Mouse (Mus musculus) cerebellum, postnatal 25 days (tissue): ENCODE measurements around the gene Cct8l1.

Source experiments
- DNase-seq, 2 experiments: peaks; one replicate each; pipeline ENCODE4 v3.0.0; 2021; ENCODE audit warnings: mixed read lengths in 2 of 2

Cct8l1 gene

DNA sequence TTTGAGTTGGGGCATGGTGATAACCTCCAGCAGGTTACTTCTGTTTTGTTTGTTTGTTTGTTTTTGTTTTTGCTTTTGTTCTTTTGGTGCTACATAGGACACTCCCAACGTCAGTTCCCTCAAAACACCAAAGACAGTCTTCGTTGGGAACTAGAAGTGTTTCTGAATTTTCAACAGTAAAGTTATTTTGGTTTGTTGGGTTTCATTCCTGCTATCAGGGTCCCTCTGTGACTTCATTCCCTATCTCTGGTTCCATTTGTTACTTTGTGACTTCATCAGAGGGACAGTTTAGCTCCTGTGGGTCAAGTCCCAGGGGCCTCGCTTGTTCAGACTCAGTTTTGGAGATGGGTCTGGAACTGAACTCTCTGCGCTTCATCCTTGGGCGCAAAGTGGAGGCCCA is at the start of gene Cct8l1:
Cct8l1 (plus strand) TSS at position 301 of the 400 bp plus-strand sequence.
- no peak for DNase-seq

DNA sequence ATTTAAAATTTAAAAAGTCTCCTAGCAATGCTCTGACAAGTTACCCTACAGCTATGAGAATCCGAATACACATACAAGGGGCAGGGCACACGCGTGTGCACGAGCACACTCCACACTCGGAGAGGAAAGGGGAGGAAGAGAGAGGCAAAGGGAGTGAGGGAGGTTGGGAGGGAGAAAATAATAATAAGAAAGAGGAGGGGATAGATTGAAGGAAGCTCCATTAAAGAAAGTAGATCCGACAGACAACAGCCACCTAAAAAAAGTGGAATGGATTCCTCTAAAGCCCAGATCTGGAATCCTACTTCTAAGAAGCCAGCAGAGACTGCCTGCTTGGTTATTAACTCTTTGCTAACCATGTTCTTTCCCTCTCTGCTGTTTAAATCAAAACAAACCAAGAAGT is 43.8 kb upstream of the Cct8l1 start:
- no peak for DNase-seq

- DNase-seq: no peak
Observed at GRCm38 (mm10) chr5:25475789-25476188, 40.1 kb upstream of the Cct8l1 start.

GRCm38 (mm10) chr5:25478863-25479262 is 37.0 kb upstream of the Cct8l1 start:
- no peak for DNase-seq

DNA sequence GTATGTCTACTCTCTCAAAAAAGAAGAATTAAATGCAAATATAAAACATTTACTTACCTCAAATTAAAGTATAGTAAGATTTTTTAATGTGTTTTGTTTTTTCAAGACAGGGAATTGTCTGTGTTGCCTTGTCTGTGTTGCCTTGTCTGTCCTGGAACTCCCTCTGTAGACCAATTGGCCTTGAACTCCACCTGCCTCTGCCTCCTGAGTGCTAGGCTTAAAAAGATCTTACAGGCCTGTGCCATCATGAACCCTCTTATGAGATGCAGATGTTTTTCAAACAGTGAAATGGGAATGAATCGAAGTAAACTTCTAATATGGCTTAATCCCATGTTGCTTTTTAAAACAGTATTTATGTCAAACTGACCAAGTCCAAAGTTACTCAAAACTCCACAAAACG is 19.2 kb upstream of the Cct8l1 start:
- no peak for DNase-seq

DNA sequence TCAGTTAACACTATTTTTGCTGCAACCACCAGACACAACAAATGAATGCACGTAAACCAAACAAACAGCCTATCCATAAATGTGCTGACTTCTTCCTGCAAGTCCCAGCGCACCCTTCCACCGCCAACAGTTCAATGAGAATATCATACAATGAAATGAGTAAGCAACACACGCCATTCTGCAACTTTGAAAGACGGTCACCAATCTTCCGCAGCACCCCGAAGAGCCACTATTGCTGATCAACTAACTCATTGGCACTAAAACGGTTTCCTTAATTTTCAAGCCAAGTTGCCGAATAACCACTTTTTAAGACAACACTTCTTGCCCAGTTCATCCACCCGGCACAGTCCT is 18.5 kb upstream of the Cct8l1 start:
- DNase-seq: no peak

DNA sequence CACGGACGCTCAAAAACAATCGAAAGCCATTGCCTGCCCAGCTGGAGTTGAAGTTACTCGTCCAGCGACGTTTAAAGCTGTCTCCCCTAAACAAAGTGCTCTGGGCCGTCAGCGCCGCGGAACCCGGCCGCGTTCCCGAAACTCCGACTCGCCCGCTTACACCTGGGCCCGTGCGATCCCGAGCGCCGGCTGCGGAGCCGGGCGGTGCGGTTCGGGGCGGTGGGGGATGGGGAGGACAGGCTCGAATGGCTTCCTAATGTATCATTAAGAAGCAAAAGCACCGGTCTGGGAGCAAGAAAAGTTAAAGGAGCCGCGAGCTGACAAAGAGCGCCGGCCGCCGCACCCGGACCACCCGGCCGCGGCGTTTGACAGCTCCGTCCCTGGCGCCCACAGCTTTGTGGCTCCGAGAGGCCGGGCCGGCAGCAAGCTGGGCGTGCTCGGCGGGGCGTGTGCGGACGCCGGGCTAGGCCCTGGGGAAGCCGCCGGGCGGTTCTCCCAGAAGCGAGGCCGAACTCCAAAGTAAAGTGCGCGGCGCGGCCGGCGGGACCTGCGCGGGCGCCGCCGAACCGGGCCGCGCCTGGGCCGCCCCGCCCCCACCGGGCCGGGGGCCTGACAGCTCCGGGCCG is 18.0 kb upstream of the Cct8l1 start:
- peak; percentile 73 to 78 for DNase-seq

DNA sequence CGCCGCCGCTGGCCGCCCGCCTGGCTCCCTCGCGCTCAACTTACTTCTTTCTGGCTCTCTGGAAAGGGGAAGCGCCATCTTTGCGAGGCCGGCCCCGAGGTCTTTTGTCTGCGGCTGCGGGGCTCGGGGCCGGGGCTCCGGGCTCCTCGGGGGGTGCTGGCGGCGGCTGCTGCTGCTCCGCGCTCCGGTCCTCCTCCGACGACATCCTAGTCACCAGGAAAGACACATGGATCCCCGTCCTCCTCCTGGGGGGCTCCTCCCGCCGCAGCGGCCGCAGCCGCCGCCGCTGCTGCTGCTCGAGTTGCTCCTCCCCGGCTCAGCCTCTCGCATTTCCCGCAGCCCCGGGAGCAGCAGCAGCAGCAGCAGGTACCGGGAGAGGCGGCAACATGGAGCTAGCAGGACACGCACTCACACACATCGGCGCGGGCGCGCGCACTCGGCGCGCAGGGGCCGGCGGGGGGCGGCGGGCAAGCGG is 17.5 kb upstream of the Cct8l1 start, which contains the start of gene Kmt2c:
Kmt2c (minus strand) TSS at position 438 of the 475 bp plus-strand sequence.
- DNase-seq: peak; percentile 86 to 91

DNA sequence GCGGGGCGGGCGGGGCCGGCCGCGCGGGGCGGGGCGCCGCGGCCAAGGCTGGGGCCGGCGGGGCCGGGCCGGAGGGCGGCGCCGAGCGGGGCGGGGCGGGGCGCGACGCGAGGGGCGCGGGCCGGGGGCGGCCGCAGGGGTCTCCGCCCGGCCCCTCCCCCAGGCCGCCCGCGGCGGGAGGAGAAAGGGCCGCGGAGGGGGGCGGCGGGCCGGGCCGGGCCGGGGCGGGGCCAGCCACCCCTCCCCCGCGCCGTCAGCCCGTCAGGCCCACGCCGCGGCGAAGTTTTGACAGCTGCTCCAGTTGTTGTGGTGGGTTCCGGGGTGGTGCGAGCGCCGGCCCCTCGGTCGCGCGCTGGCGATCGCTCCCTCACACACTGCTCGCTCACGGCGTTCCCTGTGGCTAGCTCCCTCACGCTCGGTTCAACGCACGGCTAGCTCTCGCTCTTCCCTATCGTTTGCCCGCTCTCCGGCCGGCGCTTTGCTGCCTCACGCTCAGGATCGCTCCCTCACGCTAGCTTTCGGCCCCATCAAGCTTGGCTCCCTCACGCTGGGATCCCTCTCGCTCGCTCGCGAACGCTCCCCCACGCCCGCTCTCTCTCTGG is 16.9 kb upstream of the Cct8l1 start:
- DNase-seq: no peak

DNA sequence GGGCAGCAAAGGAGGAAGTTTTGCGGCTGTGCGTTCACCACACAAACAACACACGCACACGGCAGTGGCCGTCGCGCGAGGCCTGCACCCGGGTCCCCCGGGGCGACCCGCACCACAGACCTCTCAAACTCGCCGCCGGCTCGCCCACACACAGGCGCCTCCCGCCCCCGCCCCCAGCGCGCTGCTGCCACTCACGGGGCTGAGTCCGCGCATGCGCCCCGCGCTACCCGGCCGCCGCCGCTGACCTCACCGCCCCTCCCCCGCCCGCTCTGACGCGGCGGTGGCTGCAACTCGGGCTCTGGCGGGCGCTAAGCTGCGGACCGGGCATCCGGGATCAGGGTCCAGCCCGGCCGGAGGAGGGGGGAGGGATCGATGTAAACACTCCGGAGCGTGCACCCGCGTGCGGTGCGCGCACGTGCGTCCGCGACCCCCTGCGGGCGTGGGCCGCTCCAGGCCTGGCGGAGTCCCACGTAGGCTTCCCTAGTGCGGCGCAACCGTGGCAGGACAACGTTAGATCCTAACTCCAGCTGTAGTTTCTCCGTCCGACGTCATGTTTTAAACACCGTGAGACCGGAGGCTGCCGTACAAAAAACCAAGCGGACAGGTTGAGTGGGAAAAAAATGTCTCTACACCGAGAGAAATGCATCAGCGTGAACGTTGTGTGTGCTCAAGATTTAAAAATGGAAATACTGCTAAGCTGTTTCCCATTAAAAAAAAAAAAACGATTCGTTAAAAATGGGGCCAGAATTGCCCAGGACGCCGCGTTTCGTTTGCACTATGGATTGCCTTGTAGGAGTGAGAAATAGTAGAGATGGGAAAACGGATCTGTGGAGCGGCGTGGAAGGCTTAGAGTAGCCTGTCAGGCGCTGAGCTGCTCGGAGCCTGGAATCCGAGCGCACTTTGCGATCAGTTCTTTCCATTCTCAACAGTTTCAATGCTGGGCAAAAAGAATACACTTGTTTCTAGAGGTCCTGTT is 16.2 kb upstream of the Cct8l1 start:
- DNase-seq: peak; percentile 100

GRCm38 (mm10) chr5:25500686-25501085 is 15.2 kb upstream of the Cct8l1 start:
- DNase-seq: peak in 1 of 2 experiments; percentile 16

DNA sequence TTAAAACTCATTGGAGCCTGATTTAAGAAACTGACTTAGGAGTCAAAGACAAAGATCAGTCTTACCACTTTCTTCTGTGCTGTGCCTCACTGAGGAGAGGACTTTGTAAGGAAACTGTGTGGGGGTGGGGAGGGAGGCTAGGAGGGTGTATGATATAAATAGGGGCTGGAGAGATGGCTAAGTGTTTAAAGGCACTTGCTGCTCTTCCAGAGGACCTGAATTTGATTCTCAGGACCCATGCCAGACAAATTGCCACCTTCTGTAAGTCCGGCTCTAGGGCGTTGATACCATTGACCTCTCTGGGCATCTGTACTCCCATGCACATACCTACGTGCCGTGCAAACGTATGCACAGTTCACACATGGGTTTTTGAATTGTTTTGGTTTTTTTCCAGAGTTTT is 9.8 kb upstream of the Cct8l1 start:
- no peak for DNase-seq

DNA sequence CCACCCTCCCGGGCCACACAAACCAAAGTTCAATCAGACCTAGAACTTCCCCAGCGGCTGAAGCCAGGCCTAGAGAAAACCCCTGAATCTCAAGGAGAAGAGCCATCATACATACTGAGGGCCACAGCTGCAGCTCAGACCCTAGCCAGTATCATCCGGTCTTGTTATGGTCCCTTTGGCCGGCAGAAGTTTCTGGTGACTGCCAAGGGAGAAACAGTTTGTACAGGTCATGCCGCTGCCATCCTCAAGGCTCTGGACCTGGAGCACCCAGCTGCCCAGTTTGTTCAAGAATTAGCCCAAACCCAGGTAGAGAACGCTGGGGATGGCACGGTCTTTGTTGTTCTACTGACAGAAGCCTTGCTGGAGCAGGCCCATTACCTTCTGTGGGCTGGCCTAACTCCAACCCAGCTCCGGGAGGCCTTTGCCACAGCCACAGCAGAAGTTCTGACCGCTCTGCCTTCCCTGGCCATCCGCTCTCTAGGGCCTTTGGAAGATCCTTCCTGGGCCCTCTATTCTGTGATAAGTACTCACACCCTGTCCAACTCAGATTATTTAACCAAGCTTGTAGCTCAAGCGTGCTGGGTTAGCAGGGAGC is 531 bp downstream of the Cct8l1 start:
- DNase-seq: peak in 1 of 2 experiments; percentile 55

DNA sequence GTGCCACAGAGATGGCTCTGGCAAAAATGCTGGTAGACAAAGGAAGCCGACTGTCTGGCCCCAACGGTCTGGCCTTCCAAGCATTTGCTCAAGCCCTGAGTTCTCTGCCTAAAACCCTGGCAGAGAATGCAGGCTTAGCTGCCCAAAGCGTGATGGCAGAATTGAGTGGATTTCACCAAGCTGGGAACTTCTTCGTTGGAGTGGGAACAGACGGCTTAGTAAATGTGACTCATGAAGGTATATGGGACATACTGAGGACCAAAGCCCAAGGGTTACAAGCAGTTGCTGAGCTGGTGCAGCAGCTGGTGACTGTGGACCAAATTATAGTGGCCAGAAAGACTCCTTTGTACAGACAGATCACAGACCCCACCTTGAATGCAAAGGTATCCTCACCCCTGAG is 1.7 kb downstream of the Cct8l1 start:
- DNase-seq: peak in 1 of 2 experiments; percentile 21

DNA sequence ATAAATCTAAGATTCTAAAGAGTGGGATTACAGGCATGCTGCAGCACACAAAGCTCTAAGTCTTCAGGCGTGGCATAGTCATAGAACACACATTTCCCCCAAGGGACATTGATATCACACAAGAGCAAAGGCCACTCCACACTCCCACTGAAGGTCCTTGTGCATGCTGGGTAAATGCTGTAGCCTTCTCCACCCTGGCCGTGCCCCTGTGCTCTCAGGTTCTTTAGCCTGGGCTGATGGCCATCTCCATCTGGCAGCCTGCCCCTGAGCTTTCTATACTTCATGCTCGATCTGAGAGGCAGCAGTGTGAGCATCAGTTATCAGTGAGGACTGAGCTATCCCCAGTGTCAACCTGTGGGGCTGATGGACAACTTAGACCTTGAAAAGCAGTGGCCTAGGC is 4.0 kb downstream of the Cct8l1 start:
- DNase-seq: peak; percentile 72 to 81

GRCm38 (mm10) chr5:25521461-25521860 is 5.6 kb downstream of the Cct8l1 start:
- no peak for DNase-seq

GRCm38 (mm10) chr5:25526116-25526515 is 10.2 kb downstream of the Cct8l1 start:
- no peak for DNase-seq

DNA sequence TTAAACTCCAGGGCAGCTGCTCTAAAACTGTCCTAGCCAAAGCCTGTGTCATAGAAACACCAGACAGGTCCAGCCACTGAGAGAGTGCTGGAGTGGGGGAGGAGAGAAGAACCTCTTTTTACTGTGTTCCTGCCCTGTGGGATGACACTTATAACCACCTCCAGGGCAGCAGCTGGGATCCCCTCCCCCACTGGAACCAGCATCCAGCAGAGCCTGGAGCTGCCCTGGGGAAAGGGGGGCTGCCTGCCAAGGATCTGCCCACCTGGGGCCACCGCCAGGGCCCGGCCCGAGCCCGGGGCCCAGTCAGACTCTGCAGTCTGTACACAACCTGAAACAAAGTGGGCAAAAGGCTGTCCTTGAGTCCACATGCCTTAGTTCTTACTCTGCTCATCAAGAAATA is 11.1 kb downstream of the Cct8l1 start:
- peak; percentile 38 to 61 for DNase-seq

- DNase-seq: no peak
Observed at GRCm38 (mm10) chr5:25527971-25528370, 12.1 kb downstream of the Cct8l1 start.

DNA sequence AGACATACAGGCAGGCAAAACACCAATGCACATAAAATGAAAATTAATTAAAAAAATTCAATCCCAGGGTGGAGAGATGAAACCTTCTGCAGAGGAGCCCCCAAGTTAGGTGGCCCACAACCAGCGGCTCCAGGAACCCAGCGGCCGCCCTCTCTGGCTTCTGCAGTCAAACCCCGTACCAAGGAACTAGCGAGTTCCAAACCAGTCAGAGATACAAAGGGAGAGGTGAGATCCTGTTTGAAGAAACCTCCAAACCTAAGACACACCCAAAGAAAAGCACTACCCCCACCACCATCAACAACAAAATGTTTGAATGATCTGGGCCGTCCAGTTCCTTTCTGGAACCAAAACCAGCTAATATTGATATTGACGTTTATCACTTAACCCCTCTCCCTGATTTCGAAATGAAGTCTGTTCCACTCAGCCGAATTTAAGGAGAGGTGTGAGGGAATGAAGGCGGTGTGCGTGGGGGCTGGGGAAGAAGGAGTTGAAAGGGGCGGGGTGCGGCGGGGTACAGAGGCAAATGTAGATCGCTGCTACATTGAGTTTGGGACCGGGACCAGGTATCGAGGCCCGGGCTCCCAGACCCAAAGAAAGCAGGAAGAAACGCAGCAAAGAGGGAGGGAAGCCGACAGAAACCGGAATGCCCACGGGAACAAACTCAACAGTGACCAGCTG is 13.1 kb downstream of the Cct8l1 start:
- DNase-seq: peak; percentile 33 to 49

DNA sequence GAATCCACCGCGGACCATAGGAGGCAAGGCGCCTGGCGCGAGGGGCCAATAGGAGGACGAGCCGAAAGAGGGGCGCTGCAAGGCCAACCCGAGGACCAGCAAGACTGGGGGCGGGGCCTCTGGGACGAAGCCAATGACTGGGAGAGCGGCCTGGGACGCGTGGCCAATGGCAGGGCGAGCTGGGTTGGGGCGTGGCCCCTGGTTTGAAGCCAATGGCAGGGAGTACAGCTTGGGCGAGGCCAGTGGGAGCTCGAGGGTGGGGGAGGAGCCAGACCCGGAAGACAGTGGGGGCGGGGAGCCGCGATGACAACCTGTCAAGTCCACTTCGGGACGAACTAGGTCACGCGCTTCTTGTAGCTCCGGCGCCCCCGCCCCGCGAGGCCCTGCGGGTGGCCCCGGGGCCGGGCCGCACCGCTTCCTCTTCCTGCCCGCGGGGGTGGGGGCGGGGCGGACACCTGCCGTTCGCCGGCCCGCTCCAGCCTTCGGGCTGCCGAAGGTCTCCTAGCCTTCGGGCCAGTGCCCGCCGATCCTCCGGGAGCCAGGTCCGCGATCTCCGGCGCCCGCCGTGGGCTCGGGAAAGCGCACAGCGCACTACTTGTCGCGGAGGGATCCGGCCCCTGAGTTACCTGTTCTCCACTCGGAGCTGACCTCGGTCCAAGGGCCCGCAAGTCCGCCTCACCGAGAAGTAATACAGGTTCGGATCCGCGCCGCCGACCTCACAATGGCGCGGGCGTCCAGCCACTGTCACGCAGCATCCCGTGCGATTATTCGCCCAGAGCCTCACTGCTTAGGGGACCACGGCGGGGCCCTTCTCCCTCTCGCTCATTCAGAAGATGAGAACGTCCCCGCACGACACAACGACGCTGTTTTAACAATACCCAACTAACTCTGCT is 13.9 kb downstream of the Cct8l1 start:
- peak; percentile 100 for DNase-seq
